Mouse (Mus musculus): ENCODE data around the gene Lrg1.

Gene Lrg1

DNA sequence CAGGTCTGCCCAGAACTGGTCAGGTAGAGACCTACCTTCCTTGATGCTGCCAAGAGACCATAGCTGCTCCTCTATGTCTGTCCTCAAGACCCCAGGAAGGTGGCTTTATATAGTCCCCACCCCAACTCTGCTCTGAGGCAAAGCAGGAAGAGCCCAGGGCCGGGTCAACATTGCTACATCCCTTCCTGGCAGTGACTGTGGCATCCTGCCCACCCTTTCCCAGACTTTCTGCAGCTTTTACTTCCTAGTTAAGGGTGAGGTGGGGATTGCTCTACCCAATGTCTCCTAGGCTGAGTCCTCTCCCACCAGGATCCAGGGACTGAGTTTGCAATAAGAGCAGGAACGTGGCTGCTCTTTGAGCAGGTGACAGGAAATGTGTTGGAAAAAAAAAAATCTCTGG is at the start of gene Lrg1:
Gene Lrg1, minus strand, starts transcription at position 176 of the 400 bp plus-strand sequence.
- no peak for DNase-seq

- DNase-seq = no peak
Measured at GRCm38 (mm10) chr17:56171456-56171855, 49.7 kb upstream of the Lrg1 start.

- DNase-seq = no peak
Measured at GRCm38 (mm10) chr17:56170636-56171035, 48.8 kb upstream of the Lrg1 start.

DNA sequence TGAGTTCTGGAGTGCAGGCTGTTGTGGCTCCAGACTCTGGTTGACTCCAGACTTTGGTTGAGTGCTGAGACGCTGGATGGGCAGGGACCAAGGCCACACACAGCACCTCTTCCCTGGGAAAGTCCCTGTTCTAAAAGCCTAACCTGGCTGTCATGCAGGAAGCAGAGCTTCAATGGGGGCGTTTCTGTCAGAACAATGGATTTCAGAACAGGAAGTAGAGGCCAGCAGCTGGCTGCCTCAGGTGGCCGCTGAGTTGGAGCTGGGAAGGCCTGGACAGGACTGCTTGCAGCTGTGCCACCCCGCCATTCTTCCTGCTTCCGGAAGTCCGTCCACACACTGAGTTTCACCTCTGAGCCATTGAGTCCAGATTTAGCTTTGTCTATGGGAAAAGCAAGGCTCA is 48.0 kb upstream of the Lrg1 start:
- no peak for DNase-seq

DNA sequence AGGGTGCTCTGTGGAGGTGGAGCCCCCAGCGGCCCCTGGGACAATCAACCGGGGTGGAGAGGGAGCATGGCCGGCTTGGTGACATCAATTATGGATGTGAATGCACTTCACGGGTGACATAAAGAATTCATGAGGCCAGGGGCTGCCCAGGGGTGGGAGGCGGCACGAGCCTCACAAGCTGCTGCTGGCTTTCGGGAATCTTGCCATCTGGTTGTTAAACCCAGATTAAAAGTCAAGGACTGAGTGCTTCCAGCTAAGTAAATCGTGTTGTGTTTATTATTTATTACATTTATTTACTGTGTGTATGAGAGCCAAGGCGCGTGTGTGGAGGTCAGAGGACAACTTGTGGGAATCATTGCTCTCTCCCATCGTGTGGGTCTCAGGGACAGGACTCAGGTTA is 43.9 kb upstream of the Lrg1 start:
- no peak for DNase-seq

GRCm38 (mm10) chr17:56164510-56164909 is 42.7 kb upstream of the Lrg1 start:
- no peak for DNase-seq

DNA sequence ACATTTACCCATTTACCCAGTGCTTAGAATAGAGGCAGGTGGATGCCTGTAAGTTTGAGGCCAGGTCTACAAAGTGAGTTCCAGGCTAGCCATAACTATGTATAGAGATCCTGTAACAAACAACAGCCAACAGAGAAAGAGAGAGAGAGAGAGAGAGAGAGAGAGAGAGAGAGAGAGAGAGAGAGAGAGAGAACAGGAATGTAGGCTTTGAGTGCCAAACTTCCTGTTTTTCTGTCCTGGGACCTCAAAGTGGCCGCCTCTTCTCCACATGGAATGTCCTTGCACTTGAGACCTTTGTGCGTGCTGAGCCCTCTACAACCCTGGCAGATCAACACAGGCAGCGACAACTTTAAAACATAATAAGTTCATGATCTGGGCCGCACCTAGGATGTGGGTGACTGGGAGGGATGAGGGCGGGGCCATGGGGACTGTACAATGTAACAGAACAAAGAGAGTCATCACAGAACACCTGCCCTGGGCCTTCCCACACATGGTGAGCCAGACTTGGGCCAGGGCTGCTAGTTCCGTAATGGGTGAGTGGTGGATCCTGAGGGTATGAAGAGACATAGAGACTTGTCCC is 41.8 kb upstream of the Lrg1 start:
- DNase-seq = peak; percentile 70 to 80

DNA sequence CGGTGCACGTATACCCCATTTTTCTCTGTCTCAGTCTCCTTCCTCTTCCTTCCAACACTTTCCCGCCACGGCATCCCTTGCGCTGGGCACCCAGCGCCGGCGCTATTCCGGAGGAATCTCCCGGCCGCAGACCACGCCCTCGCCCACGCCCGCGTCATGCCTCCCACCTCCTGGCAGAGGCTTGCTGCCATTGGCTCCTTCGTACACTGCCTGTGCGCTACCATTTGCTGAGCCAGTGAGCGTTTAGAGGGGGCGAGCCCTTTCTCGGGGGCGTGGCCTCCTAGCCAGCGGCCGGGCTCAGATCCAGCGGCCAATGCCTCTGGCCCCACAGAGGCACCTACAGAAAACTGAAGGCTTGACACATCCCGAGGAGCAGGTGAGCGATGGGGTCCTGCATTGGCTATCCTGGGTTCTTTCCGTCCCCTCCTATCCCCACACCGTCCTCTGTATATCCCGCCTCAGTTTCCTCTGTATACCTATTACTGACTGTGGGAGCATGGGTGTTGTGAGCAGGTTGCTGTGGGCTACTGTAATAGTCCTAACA is 40.5 kb upstream of the Lrg1 start, which contains the start of gene Tnfaip8l1:
Gene Tnfaip8l1, plus strand, starts transcription at position 247 of the 544 bp plus-strand sequence.
- peak; percentile 92 to 94 for DNase-seq

- peak in 1 of 2 experiments; percentile 43 for DNase-seq
Measured at GRCm38 (mm10) chr17:56159729-56160128, 37.9 kb upstream of the Lrg1 start.

DNA sequence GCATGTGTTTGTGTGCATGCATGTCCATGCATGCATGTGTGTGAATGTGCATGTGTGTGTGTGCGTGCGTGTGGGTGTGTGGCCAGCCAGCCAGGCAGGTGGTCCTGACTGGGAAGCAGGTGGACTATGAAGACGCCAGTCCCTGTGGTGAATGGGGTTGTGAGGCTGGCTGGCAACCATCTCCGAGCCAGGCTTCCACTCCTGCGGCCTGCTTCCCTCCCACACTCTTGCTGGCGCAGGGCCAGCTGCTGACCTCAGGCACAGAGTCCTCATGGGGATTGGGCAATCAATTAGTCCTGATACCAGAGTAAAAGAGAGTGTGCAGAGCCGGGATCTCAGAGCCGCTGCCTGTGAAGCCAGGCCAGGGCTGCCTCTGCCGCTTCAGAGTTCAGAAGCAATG is 31.8 kb upstream of the Lrg1 start:
- no peak for DNase-seq

GRCm38 (mm10) chr17:56149897-56150296 is 28.1 kb upstream of the Lrg1 start:
- DNase-seq = no peak

DNA sequence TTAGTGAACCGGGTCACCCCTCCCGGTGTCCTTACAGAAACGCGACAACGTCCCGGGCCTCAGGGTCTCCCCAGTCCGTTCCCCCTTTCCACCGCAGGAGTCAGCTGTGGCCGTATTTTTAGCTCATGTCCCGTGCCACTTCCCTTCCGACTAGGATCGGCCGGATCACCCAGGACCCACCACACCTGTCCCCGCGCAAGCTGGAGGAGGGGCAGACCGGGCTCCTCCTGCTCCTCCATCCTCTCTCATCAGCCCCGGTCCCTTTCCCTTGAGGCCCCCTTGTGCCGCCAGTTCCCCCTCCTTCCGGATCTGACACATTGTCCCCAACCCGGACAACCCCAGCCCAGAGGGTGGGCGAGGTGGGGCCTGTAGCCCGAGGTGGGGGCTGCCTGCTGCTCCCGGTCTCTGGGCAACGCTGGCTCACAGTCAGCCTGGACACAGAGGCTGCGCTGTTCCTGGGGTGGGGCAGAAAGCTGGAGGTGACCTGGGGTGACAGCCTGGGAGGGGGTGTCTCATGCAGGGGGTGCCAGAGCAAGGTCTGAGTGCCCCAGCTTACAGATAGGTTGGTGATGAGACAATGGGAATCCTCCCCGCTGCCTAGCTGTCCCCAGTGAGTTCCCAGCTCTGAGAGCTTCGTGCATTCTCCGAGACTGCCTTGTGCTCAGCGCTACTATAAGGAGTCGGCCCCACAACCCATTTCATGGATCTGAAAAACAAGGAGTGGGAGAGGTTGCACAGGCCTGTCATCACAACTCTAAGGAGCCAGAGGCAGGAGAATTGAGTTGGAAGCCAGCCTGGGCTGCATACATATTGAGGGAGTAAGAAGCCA is 27.2 kb upstream of the Lrg1 start:
- no peak for DNase-seq

GRCm38 (mm10) chr17:56148280-56148679 is 26.5 kb upstream of the Lrg1 start:
- no peak for DNase-seq

DNA sequence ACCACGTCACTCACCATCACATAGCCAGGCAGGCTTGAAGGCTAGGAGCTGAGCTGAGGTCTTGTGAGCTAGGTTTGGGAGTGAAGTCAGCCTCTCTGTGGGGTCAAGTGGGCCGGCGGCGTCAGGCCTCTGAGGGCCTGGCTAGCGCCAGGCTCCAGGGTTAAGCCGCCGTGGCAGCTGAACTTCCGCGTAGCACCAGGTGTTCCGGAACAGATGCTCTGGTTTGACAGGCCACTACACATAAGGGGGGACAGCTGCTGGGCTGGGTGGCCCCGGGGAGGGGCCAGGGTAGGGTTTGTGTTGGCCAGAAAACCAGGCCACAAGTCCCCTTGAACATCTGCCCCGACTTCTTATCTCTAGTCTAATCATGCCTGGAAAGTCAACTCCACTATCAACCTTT is 25.6 kb upstream of the Lrg1 start:
- no peak for DNase-seq

GRCm38 (mm10) chr17:56146131-56146530 is 24.3 kb upstream of the Lrg1 start:
- DNase-seq = no peak

- no peak for DNase-seq
Measured at GRCm38 (mm10) chr17:56144546-56144945, 22.7 kb upstream of the Lrg1 start.

GRCm38 (mm10) chr17:56141702-56142605 is 20.2 kb upstream of the Lrg1 start:
- DNase-seq = peak in 1 of 2 experiments; percentile 43

GRCm38 (mm10) chr17:56139858-56140595 is 18.2 kb upstream of the Lrg1 start, which contains the start of gene Sema6b:
Gene Sema6b, minus strand, starts transcription at chr17:56140343.
- peak; percentile 74 for DNase-seq

DNA sequence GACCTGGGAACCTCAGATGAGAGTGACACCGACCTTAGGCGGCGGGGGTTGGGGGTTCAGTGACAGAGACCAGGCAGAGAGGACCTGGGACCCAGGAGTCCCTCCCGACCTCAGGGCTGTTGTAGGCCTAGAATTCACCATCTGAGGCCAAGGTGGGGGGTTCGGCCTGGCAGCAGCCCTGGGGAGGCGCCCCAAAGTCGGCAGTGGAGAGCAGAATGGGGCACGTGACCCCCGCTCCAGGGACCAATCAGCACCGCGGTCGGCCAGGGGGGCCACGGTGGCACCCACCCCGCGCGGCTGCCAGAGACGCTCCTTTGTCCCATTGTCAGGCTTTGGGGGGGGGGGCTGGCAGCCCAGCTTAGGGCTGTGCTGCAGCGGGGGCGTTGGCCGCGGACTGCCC is 17.6 kb upstream of the Lrg1 start:
- DNase-seq = no peak

DNA sequence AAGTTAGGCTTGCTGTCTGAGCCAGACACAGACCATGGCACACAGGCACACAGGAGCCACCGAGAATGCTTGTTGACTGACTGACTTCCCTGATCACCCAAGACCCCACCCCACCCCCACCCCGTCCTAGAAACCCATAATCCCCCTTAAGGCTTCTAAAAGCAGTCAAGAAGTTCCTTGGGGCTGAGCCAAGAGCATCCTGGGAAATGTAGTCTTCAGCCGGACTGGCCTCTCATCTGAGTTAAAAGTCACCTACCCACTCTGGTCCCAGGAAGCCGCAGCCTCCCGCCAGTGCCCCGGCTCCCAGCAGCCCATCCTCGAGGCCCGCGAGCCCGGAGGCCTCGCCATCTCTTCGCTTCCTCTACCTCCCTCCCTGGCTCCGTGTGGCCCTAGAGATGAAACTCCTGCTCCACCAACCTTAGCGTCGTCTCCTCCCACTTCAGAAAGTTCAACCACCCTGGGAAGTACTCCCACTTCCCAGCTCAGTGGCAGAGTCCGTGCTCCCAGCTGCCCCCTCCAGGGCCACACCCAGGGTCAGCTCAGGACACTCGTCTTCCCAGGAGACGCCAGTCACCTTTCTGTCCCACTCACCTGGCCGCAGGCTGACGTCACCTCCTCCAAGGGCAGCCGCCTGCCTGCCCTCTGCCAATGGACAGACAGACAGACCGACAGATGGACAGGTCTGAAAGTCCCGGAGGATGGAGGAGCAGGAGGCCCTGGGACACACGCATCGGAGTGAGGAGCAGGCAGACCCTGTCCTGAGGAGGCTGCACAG is 16.2 kb upstream of the Lrg1 start:
- no peak for DNase-seq

- DNase-seq = no peak
Measured at GRCm38 (mm10) chr17:56136558-56136957, 14.8 kb upstream of the Lrg1 start.

Data from thymus, postnatal 36 days (tissue).